Mouse (Mus musculus) mesoderm, embryonic 11.5 days (tissue): Measurements from ENCODE around the gene Fbxw15.
"Not testable (repeated sequence)": the region's sequence is repeated elsewhere in the genome, so short reads cannot be mapped to it uniquely, and the experiment has no call there.

Source experiments
- DNase-seq: peaks from one replicate; pipeline ENCODE4 v3.0.0-alpha.2; 2012; ENCODE audit warnings: low read depth, low spot score

Fbxw15 gene

GRCm38 (mm10) chr9:109568162-109568561, at the start of gene Fbxw15:
Gene Fbxw15, minus strand, starts transcription at chr9:109568262.
- not testable (repeated sequence) for DNase-seq

- peak; percentile 26 for DNase-seq
These were observed 38.8 kb upstream of the Fbxw15 start for GRCm38 (mm10) chr9:109606837-109607236.

- DNase-seq: not testable (repeated sequence)
These were observed 34.1 kb upstream of the Fbxw15 start for GRCm38 (mm10) chr9:109602128-109602527.

- DNase-seq: no peak
These were observed 29.2 kb upstream of the Fbxw15 start for GRCm38 (mm10) chr9:109597226-109597625.

- DNase-seq: no peak
These were observed 26.8 kb upstream of the Fbxw15 start for GRCm38 (mm10) chr9:109594866-109595265.

- DNase-seq: no peak
These were observed 2.5 kb downstream of the Fbxw15 start for GRCm38 (mm10) chr9:109565546-109565945.

- DNase-seq: not testable (repeated sequence)
These were observed 6.0 kb downstream of the Fbxw15 start for GRCm38 (mm10) chr9:109562106-109562505.

- no peak for DNase-seq
These were observed 15.6 kb downstream of the Fbxw15 start for GRCm38 (mm10) chr9:109552483-109552882.

GRCm38 (mm10) chr9:109549666-109550065, 18.4 kb downstream of the Fbxw15 start:
- not testable (repeated sequence) for DNase-seq

GRCm38 (mm10) chr9:109523385-109524064, 44.5 kb downstream of the Fbxw15 start:
- DNase-seq: no peak
